Mouse (Mus musculus): Measurements from ENCODE around the gene Arf4. TPM values are rescaled to one million over a fixed set of nuclear protein-coding genes. Genes with fewer than 3 reads are reported as not detected.

Arf4 gene
- polyA plus RNA-seq, 1 experiment from 2014 or later: 477 TPM

Other genes starting within 250 kb of the Arf4 start
- 13.8 and 14.4 TPM in 2 replicates for gene Slmap, start 103.1 kb upstream of the Arf4 start, polyA plus RNA-seq (2016; fragmentation: Nextera tagmentation; extraction: Ambion mirVana)
- 28.7 and 31.9 TPM in 2 replicates for gene Dennd6a, start 64.2 kb upstream of the Arf4 start, polyA plus RNA-seq (2016; fragmentation: Nextera tagmentation; extraction: Ambion mirVana)
- 11.5 and 12.0 TPM in 2 replicates for gene Pde12, start 31.8 kb downstream of the Arf4 start, polyA plus RNA-seq (2016; fragmentation: Nextera tagmentation; extraction: Ambion mirVana)
- gene Dnah12, start 55.2 kb downstream of the Arf4 start, polyA plus RNA-seq (2016; fragmentation: Nextera tagmentation; extraction: Ambion mirVana): 0.09 TPM in 1 of 2 replicates, not detected in the other

All from hindbrain, embryonic 10.5 days (tissue).